Mouse (Mus musculus): Measurements from ENCODE around the gene Vldlr. TPM values are rescaled to one million over a fixed set of nuclear protein-coding genes. Genes with fewer than 3 reads are reported as not detected.

Vldlr gene
- 0.21 TPM for polyA plus RNA-seq (2012; fragmentation: generic; extraction: Trizol)
- long read RNA-seq, experiment 1 = 0 reads
- long read RNA-seq, experiment 2, partial matches to known transcripts = 0 of 1 reads
- long read RNA-seq, experiment 2, other reads (novel, unspliced or antisense) = 1 of 1 reads

GRCm38 (mm10) chr19:27216318-27216717 is at the start of gene Vldlr:
Vldlr (plus strand) TSS chr19:27216484.
- Histone ChIP-seq H3ac (ENCODE audit: control insufficient read depth, insufficient read length, low read depth) (no peak within 1 kb of the TSS), H3K4me3 (ENCODE audit: insufficient read depth, poor library complexity, severe bottlenecking) (no peak within 1 kb of the TSS), H3K79me3 (ENCODE audit: low read depth) (no peaks in the 10 kb centered on the region), H3K36me3 (ENCODE audit: control insufficient read depth, insufficient read depth) (no peaks in the 10 kb centered on the region), H3K79me2 (ENCODE audit: control insufficient read depth, insufficient read depth) (no peaks in the 10 kb centered on the region), H3K27me3 (ENCODE audit: control insufficient read depth, insufficient read depth, insufficient read length) (peaks cover 25% of the 10 kb centered on the region)
- TF ChIP-seq MYOD1 (IDR thresholded peaks at IDR 0.05; ENCODE audit: control insufficient read depth, insufficient read length, low read depth) (no peak), MAX (IDR thresholded peaks at IDR 0.05) (no peak), MYOG (IDR thresholded peaks at IDR 0.05; ENCODE audit: control insufficient read depth, extremely low read depth, insufficient read length) (no peak), FOSL1 (IDR thresholded peaks at IDR 0.05; ENCODE audit: insufficient read depth, low read length, poor library complexity, severe bottlenecking) (no peak), USF1 (IDR thresholded peaks at IDR 0.05; ENCODE audit: low read depth) (no peak), CTCF (IDR thresholded peaks at IDR 0.05; ENCODE audit: control insufficient read depth, insufficient read depth, insufficient read length) (no peak), CEBPB (IDR thresholded peaks at IDR 0.05; ENCODE audit: low read depth) (no peak)

- H3K27me3 ChIP-seq (ENCODE audit: control insufficient read depth, insufficient read depth, insufficient read length) = peaks cover 4% of the 10 kb centered on the region
- no peaks in the 10 kb centered on the region for H3K79me2 ChIP-seq (ENCODE audit: control insufficient read depth, insufficient read depth)
- H3K36me3 ChIP-seq (ENCODE audit: control insufficient read depth, insufficient read depth) = no peaks in the 10 kb centered on the region
- no peak overlapping the region for H3K4me3 ChIP-seq (ENCODE audit: insufficient read depth, poor library complexity, severe bottlenecking)
- TF ChIP-seq FOSL1 (IDR thresholded peaks at IDR 0.05; ENCODE audit: insufficient read depth, low read length, poor library complexity, severe bottlenecking) (peak; percentile 26), CEBPB (IDR thresholded peaks at IDR 0.05; ENCODE audit: low read depth) (peak; percentile 21), USF1 (IDR thresholded peaks at IDR 0.05; ENCODE audit: low read depth) (no peak), CTCF (IDR thresholded peaks at IDR 0.05; ENCODE audit: control insufficient read depth, insufficient read depth, insufficient read length) (no peak), MAX (IDR thresholded peaks at IDR 0.05) (no peak), MYOD1 (IDR thresholded peaks at IDR 0.05; ENCODE audit: control insufficient read depth, insufficient read length, low read depth) (no peak), MYOG (IDR thresholded peaks at IDR 0.05; ENCODE audit: control insufficient read depth, extremely low read depth, insufficient read length) (no peak)
- no peak overlapping the region for H3ac ChIP-seq (ENCODE audit: control insufficient read depth, insufficient read length, low read depth)
- H3K79me3 ChIP-seq (ENCODE audit: low read depth) = no peaks in the 10 kb centered on the region
Observed at GRCm38 (mm10) chr19:27167601-27168319, 48.5 kb upstream of the Vldlr start.

DNA sequence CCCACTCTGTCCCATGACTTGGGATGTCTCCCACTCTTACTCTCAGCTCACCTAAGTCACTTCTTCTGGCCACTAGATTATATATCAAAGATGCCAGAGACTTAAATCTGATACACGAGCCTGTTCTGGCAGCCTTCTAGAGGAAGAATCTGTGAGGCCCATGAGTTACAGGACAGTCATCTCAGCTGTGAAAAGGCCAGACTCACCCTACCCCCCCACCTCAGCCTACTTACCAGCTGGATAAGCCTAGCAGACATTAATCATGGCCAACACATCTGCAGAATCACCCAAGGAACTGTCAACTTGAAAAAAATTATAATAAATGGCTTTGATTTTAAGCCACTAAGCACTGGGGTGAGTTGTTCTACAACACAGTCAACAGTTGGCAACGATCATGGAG is 42.4 kb upstream of the Vldlr start:
- no peaks in the 10 kb centered on the region for H3K79me2 ChIP-seq (ENCODE audit: control insufficient read depth, insufficient read depth)
- H3K36me3 ChIP-seq (ENCODE audit: control insufficient read depth, insufficient read depth) = no peaks in the 10 kb centered on the region
- H3K27me3 ChIP-seq (ENCODE audit: control insufficient read depth, insufficient read depth, insufficient read length) = no peaks in the 10 kb centered on the region
- H3K4me3 ChIP-seq (ENCODE audit: insufficient read depth, poor library complexity, severe bottlenecking) = no peak overlapping the region
- no peak for TF ChIP-seq CEBPB (IDR thresholded peaks at IDR 0.05; ENCODE audit: low read depth)
- TF ChIP-seq CTCF (IDR thresholded peaks at IDR 0.05; ENCODE audit: control insufficient read depth, insufficient read depth, insufficient read length) = no peak
- no peak for TF ChIP-seq FOSL1 (IDR thresholded peaks at IDR 0.05; ENCODE audit: insufficient read depth, low read length, poor library complexity, severe bottlenecking)
- TF ChIP-seq MAX (IDR thresholded peaks at IDR 0.05) = no peak
- TF ChIP-seq USF1 (IDR thresholded peaks at IDR 0.05; ENCODE audit: low read depth) = no peak
- TF ChIP-seq MYOD1 (IDR thresholded peaks at IDR 0.05; ENCODE audit: control insufficient read depth, insufficient read length, low read depth) = no peak
- TF ChIP-seq MYOG (IDR thresholded peaks at IDR 0.05; ENCODE audit: control insufficient read depth, extremely low read depth, insufficient read length) = no peak
- H3ac ChIP-seq (ENCODE audit: control insufficient read depth, insufficient read length, low read depth) = no peak overlapping the region
- no peaks in the 10 kb centered on the region for H3K79me3 ChIP-seq (ENCODE audit: low read depth)

GRCm38 (mm10) chr19:27175617-27176016 is 40.7 kb upstream of the Vldlr start:
- Histone ChIP-seq H3K79me2 (ENCODE audit: control insufficient read depth, insufficient read depth) (no peaks in the 10 kb centered on the region), H3K27me3 (ENCODE audit: control insufficient read depth, insufficient read depth, insufficient read length) (no peaks in the 10 kb centered on the region), H3K79me3 (ENCODE audit: low read depth) (no peaks in the 10 kb centered on the region), H3ac (ENCODE audit: control insufficient read depth, insufficient read length, low read depth) (no peak overlapping the region), H3K36me3 (ENCODE audit: control insufficient read depth, insufficient read depth) (no peaks in the 10 kb centered on the region), H3K4me3 (ENCODE audit: insufficient read depth, poor library complexity, severe bottlenecking) (no peak overlapping the region)
- TF ChIP-seq MYOD1 (IDR thresholded peaks at IDR 0.05; ENCODE audit: control insufficient read depth, insufficient read length, low read depth) (no peak), USF1 (IDR thresholded peaks at IDR 0.05; ENCODE audit: low read depth) (no peak), FOSL1 (IDR thresholded peaks at IDR 0.05; ENCODE audit: insufficient read depth, low read length, poor library complexity, severe bottlenecking) (no peak), CTCF (IDR thresholded peaks at IDR 0.05; ENCODE audit: control insufficient read depth, insufficient read depth, insufficient read length) (no peak), CEBPB (IDR thresholded peaks at IDR 0.05; ENCODE audit: low read depth) (no peak), MYOG (IDR thresholded peaks at IDR 0.05; ENCODE audit: control insufficient read depth, extremely low read depth, insufficient read length) (no peak), MAX (IDR thresholded peaks at IDR 0.05) (no peak)

- Histone ChIP-seq H3K36me3 (ENCODE audit: control insufficient read depth, insufficient read depth) (no peaks in the 10 kb centered on the region), H3ac (ENCODE audit: control insufficient read depth, insufficient read length, low read depth) (no peak overlapping the region), H3K27me3 (ENCODE audit: control insufficient read depth, insufficient read depth, insufficient read length) (no peaks in the 10 kb centered on the region), H3K79me2 (ENCODE audit: control insufficient read depth, insufficient read depth) (no peaks in the 10 kb centered on the region), H3K79me3 (ENCODE audit: low read depth) (no peaks in the 10 kb centered on the region), H3K4me3 (ENCODE audit: insufficient read depth, poor library complexity, severe bottlenecking) (no peak overlapping the region)
- TF ChIP-seq USF1 (IDR thresholded peaks at IDR 0.05; ENCODE audit: low read depth) = peak; percentile 91
- TF ChIP-seq MYOD1 (IDR thresholded peaks at IDR 0.05; ENCODE audit: control insufficient read depth, insufficient read length, low read depth) = peak; percentile 100
- no peak for TF ChIP-seq MYOG (IDR thresholded peaks at IDR 0.05; ENCODE audit: control insufficient read depth, extremely low read depth, insufficient read length)
Observed at GRCm38 (mm10) chr19:27176558-27176957, 39.7 kb upstream of the Vldlr start.

Measured in C2C12 (cell line).